Mouse (Mus musculus) embryonic fibroblast, embryonic 13.5 days (primary cell): ENCODE results near the gene Osbp2.

ENCODE experiments used
- CTCF ChIP-seq: IDR thresholded peaks from 2 replicates; pipeline ENCODE4 v1.5.1; 2011; ENCODE audit warnings: mild to moderate bottlenecking, control low read depth, low read length, moderate library complexity, borderline replicate concordance; ENCODE audit not compliant: insufficient read depth
- POLR2A ChIP-seq: IDR thresholded peaks from 2 replicates; pipeline ENCODE4 v1.6.1; 2011; ENCODE audit warnings: low read depth, mild to moderate bottlenecking, control low read depth, low read length, moderate library complexity

GRCm38 (mm10) chr11:3883711-3884110, 20.0 kb upstream of the Osbp2 start:
- no peak for TF ChIP-seq POLR2A
- no peak for TF ChIP-seq CTCF
